Mouse (Mus musculus) macrophage (primary cell): ENCODE results near the gene Gm45716. TPM values are rescaled to one million over a fixed set of nuclear protein-coding genes. Genes with fewer than 3 reads are reported as not detected.

Experiments
- H3K27ac ChIP-seq: fragments of 350-480 bp; formaldehyde crosslinking; 2 replicates; pipeline ENCODE4 v1.9.0; 2021
- H3K36me3 ChIP-seq: fragments of 350-480 bp; formaldehyde crosslinking; 2 replicates; pipeline ENCODE4 v1.9.0; 2021; ENCODE audit errors: inconsistent target
- H3K4me3 ChIP-seq: fragments of 350-480 bp; formaldehyde crosslinking; 2 replicates; pipeline ENCODE4 v1.9.0; 2021; ENCODE audit errors: inconsistent target
- H3K79me2 ChIP-seq: fragments of 350-480 bp; formaldehyde crosslinking; 2 replicates; pipeline ENCODE4 v1.9.0; 2021; ENCODE audit errors: inconsistent target
- WGBS: methylation state at CpG from one replicate; pipeline ENCODE4 v1.1.7; 2026; ENCODE audit warnings: inconsistent platforms; ENCODE audit not compliant: missing documents; 5-methylcytosine and 5-hydroxymethylcytosine counted together
- polyA plus RNA-seq: library from polyadenylated mRNA; stranded (reverse); fragments of 250-400 nt; gene quantifications from 3 replicates; pipeline ENCODE4 v1.2.4, GENCODE M21; 2018; ENCODE audit warnings: inconsistent platforms
- total RNA-seq, 78 experiments: library from RNA; depleted of rRNA; stranded (reverse); fragments of 250-400 nt; gene quantifications; 1 replicate in 9 of 78; 2 replicates in 24 of 78; 3 replicates in 43 of 78; 4 replicates in 2 of 78; pipeline ENCODE4 v1.2.4; 2018; ENCODE audit warnings: inconsistent platforms in 56 of 78

Gm45716 gene
- total RNA-seq (2018; cell fraction: chromatin; rRNA removed): 10 to 100 TPM in 12 of 26 experiments, 1 to 10 TPM in 14; 1.5 to 45.5 (median 8.2) TPM
- total RNA-seq (2018; cell fraction: cytosol; rRNA removed): 1 to 10 TPM in 17 of 26 experiments, under 1 TPM in 9; 0.48 to 9.2 (median 1.2) TPM
- 10 to 100 TPM in 10 of 26 experiments, 1 to 10 TPM in 16; 1.1 to 35.4 (median 6.7) TPM for total RNA-seq (2018; cell fraction: nucleus; rRNA removed)
- 0.26 to 2.1 TPM (median 0.82 TPM) in 3 replicates for polyA plus RNA-seq

DNA sequence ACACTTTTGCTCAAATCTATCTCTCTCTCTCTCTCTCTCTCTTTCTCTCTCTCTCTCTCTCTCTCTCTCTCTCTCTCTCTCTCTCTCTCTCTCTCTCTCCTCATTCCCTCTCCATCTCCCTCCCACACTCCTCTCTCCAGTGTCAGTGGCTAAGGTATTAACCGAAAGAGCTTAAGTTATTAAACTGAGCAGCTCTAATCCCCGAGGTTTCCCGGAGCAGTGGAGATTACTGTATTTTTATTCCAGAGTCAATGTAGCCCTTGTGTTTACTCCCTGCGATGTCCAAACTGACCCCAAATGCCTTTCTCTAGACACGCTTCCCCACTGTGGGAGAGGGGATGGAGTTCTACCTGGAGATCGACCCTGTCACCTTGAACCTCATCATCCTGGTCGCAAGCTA, at the start of gene Gm45716:
Gene Gm45716 (plus strand): TSS at position 243 of the 400 bp plus-strand sequence.
- Histone ChIP-seq H3K79me2 (no peaks in the 10 kb centered on the region), H3K4me3 (no peak within 1 kb of the TSS), H3K27ac (no peak within 1 kb of the TSS), H3K36me3 (no peaks in the 10 kb centered on the region)
- 98% methylated on average over 7 of the region's 7 CpGs for WGBS

- Histone ChIP-seq H3K27ac (no peak overlapping the region), H3K36me3 (no peaks in the 10 kb centered on the region), H3K79me2 (no peaks in the 10 kb centered on the region), H3K4me3 (no peak overlapping the region)
- WGBS: 79% methylated on average over 4 of the region's 4 CpGs
Measured at GRCm38 (mm10) chr11:90142393-90142792, 45.1 kb upstream of the Gm45716 start.

GRCm38 (mm10) chr11:90142936-90143335, 44.5 kb upstream of the Gm45716 start:
- H3K4me3 ChIP-seq: no peak overlapping the region
- H3K36me3 ChIP-seq: no peaks in the 10 kb centered on the region
- WGBS: 84% methylated on average over 4 of the region's 4 CpGs
- H3K79me2 ChIP-seq: no peaks in the 10 kb centered on the region
- no peak overlapping the region for H3K27ac ChIP-seq

DNA sequence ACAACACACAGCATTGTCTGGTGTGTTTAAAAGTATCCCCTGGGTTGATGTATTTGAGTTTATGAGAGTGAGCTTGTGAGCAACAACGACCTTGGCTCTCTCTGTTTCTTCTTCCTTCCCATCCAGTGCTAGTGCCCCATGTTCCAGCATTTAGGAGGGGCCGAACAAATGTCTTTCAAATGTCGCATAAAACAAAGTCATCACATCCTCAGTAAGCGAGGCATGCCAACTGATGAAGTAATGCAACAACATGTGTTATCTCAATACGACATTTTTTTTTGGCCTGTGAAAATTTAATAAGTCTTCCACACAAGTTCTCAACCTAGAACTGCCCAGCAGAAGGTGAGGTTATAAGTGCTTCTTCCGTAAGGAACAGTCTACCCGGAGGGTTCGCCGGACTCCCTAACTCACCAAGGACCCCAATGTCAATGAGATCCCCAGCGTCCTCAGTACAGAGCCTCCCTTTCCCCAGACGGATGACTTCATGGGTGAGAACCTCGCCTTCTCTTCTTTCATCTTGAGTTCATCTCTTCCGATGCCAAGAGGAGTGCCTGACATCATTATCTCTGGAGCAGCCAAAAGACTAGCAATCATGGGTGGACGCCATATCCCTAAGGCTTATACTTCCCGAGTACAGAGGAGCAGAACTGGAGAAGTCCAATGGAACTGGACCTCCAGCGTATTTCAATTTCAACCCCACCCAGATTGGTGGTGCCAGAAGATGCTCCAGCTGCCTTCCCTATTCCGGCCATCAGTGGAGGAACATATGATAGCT, 41.2 kb upstream of the Gm45716 start:
- Histone ChIP-seq H3K36me3 (no peaks in the 10 kb centered on the region), H3K79me2 (no peaks in the 10 kb centered on the region), H3K27ac (no peak overlapping the region), H3K4me3 (no peak overlapping the region)
- WGBS: 92% methylated on average over 17 of the region's 17 CpGs

GRCm38 (mm10) chr11:90155066-90155465, 32.4 kb upstream of the Gm45716 start:
- H3K27ac ChIP-seq: no peak overlapping the region
- H3K79me2 ChIP-seq: no peaks in the 10 kb centered on the region
- H3K36me3 ChIP-seq: no peaks in the 10 kb centered on the region
- no peak overlapping the region for H3K4me3 ChIP-seq
- 55% methylated on average over 5 of the region's 5 CpGs for WGBS

DNA sequence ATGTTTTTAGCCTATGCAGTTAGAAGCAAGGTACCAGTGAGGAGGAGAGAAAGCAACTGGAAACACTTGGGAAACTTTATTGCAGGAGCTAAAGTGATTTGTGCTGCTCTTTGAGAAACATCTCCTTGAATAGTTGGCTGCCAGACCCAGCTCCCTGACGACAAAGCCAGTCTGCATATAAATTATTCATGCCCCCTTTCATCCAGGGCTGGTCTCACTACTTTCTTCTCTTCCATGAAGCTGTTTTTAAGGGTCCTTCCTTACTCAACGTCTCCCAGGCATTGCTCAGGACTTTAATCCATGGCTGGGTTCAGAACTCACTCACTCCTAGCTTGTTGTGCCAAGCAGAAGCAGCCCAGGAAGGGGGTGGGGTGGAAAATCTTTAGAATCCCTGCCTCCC, 32.0 kb upstream of the Gm45716 start:
- H3K36me3 ChIP-seq: no peaks in the 10 kb centered on the region
- H3K27ac ChIP-seq: no peak overlapping the region
- H3K79me2 ChIP-seq: no peaks in the 10 kb centered on the region
- no peak overlapping the region for H3K4me3 ChIP-seq
- 38% methylated on average over 2 of the region's 2 CpGs for WGBS

GRCm38 (mm10) chr11:90167771-90168170, 19.7 kb upstream of the Gm45716 start:
- Histone ChIP-seq H3K79me2 (no peaks in the 10 kb centered on the region), H3K4me3 (no peak overlapping the region)
- WGBS: 1% methylated on average over 6 of the region's 6 CpGs

GRCm38 (mm10) chr11:90168338-90169065, 19.0 kb upstream of the Gm45716 start:
- 84% methylated on average over 10 of the region's 10 CpGs for WGBS
- Histone ChIP-seq H3K79me2 (no peaks in the 10 kb centered on the region), H3K4me3 (no peak overlapping the region), H3K27ac (no peak overlapping the region), H3K36me3 (no peaks in the 10 kb centered on the region)

More at GRCm38 (mm10) chr11:90167771-90168170, 19.7 kb upstream of the Gm45716 start:
- H3K27ac ChIP-seq: no peak overlapping the region
- no peaks in the 10 kb centered on the region for H3K36me3 ChIP-seq

- 63% methylated on average over 20 of the region's 20 CpGs for WGBS
- H3K79me2 ChIP-seq: no peaks in the 10 kb centered on the region
- H3K27ac ChIP-seq: no peak overlapping the region
- no peaks in the 10 kb centered on the region for H3K36me3 ChIP-seq
- no peak overlapping the region for H3K4me3 ChIP-seq
Measured at GRCm38 (mm10) chr11:90169200-90170013, 18.1 kb upstream of the Gm45716 start.

DNA sequence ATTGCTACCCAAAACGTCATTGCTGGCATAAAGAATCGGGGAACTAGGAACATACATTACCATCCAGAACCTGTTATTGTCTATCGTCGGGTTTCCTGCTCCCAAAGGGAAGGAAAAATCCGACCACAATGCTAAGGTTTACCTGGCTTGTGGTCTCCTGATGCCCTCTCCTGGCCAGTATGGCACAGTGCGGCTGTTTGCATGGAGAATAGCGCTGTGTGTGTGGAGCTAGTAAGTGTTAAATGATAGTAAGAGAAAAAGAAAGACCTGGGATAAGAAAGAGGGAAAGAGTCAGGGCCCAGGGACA, 17.5 kb upstream of the Gm45716 start:
- H3K27ac ChIP-seq: no peak overlapping the region
- H3K79me2 ChIP-seq: no peaks in the 10 kb centered on the region
- H3K36me3 ChIP-seq: no peaks in the 10 kb centered on the region
- no peak overlapping the region for H3K4me3 ChIP-seq
- 3% methylated on average over 7 of the region's 7 CpGs for WGBS

- no peaks in the 10 kb centered on the region for H3K36me3 ChIP-seq
- WGBS: 77% methylated on average over 6 of the region's 6 CpGs
- H3K4me3 ChIP-seq: no peak overlapping the region
- no peaks in the 10 kb centered on the region for H3K79me2 ChIP-seq
- no peak overlapping the region for H3K27ac ChIP-seq
Measured at GRCm38 (mm10) chr11:90172331-90172730, 15.2 kb upstream of the Gm45716 start.

DNA sequence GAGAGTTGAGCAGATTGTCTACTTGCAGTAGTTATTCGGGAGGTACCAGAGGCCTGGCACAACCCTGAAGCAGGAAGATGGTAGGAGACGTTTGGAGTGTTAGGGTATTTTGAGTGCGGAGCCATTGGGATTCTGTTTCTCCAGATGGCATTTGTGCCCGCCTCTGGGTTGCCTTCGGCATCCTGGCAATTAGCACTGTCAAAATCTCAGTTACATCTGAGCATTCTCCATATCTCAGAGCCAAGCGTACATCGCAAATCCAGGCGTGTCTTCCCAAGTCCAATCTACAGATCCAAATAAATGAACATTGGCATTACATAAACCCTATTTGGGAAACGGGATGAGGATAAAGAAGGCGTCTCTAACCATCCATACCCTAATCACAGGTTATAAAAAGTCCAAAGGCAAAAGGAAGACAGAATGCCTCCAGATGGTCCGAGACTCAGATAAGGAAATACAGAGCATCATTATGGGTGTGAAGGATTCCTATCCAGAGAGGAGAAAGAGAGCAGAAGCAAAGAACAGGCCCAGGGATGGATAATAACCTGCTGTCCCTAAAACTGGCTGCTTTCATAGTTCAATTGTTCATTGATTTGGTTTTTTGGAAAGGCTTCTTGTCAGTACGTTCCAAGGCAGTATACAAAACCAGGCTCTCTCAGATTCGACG, 11.7 kb upstream of the Gm45716 start:
- Histone ChIP-seq H3K27ac (no peak overlapping the region), H3K79me2 (no peaks in the 10 kb centered on the region), H3K36me3 (no peaks in the 10 kb centered on the region), H3K4me3 (no peak overlapping the region)
- 92% methylated on average over 14 of the region's 14 CpGs for WGBS

DNA sequence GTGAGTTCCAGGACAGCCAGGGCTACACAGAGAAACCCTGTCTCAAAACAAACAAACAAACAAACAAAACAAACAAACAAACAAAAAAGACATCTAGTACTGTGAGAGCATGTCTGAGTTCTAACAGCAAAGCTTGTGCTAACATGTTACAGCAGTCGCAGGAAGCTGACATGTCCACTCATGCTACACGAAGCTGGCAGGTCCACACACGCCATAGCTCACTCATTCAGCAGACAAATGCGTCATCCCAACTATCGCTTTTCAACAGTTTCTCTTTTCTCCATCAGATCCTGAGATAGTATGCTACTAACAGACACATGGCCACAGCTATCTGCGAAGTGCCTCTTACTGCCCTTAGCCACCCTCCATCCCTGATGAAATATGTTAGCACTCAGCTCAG, 10.1 kb upstream of the Gm45716 start:
- H3K36me3 ChIP-seq: no peaks in the 10 kb centered on the region
- H3K27ac ChIP-seq: no peak overlapping the region
- no peaks in the 10 kb centered on the region for H3K79me2 ChIP-seq
- H3K4me3 ChIP-seq: no peak overlapping the region
- 89% methylated on average over 6 of the region's 6 CpGs for WGBS

GRCm38 (mm10) chr11:90183361-90183760, 4.1 kb upstream of the Gm45716 start:
- Histone ChIP-seq H3K79me2 (no peaks in the 10 kb centered on the region), H3K27ac (no peak overlapping the region), H3K4me3 (no peak overlapping the region), H3K36me3 (no peaks in the 10 kb centered on the region)
- 24% methylated on average over 2 of the region's 2 CpGs for WGBS
